Mouse (Mus musculus) cerebellum, postnatal 10 days (tissue): ENCODE results near the gene Mrpl39.

Experiments used
- DNase-seq, 2 experiments: peaks; one replicate each; pipeline ENCODE4 v3.0.0; 2021; ENCODE audit warnings: mixed read lengths in 2 of 2

Gene Mrpl39

DNA sequence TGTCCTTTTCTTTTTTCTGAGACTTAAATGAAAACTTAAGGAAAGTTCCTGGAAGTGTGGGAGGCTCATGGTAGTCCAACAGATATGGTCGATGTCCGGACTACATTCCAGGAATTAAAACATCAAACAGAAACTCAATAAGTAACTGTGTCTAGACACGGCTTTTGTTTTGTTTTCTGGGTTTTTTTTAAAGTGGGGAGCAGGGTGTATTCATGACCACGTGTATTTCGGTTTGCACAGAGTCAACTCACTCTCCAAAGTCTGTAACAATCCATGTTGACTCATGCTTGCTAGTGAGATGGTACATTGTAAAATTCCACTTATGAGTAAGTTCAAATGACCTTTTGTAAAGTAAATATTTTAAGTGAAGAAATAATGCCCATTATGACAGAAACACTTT is 54.8 kb downstream of the Mrpl39 start:
- no peak for DNase-seq

DNA sequence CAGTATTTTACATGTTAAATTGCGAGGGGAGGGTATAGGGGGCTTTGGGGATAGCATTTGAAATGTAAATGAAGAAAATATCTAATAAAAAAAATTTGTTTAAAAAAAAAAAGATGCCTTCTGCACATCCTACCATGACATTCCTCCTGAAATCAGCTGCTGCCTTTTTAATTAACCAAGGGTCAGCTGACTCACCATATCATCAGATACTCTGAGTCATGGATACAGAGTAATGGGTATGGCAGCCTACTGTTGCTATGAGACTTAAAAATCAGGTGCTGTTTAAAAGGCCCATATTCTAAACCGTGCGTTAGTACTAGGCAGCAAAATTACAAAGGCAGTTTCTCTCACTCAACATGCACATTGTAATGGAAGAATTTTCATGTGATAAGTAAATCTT is 58.2 kb downstream of the Mrpl39 start:
- DNase-seq, result no peak
